Mouse (Mus musculus): ENCODE results near the gene Rbfox3.

Gene Rbfox3

DNA sequence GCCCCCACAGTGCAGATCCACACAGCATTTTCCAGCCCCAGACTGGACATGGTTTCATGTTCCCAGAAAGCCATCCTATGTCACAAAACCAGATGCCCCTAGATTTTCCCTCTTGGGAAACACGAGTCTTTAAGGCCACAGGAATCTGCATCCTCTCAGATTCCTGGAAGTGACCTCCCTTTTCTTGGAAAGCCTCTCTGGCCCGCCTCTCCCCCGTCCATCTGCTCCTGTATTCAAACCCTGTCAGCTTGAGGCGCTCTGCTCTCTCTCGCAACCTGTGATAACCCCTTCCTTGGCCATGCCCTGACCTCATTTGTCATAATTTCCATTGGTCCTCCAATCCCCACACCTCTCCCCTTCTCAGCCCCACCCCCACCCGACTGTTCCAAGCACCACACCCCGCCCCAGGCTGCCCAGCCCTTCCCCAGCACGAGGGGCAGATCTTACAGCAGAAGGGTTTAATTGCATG is 183.3 kb downstream of the Rbfox3 start:
- no peak for DNase-seq (ENCODE audit: low spot score)

GRCm38 (mm10) chr11:118726430-118726829 is 185.0 kb downstream of the Rbfox3 start:
- no peak for DNase-seq (ENCODE audit: low spot score)

GRCm38 (mm10) chr11:118724423-118724822 is 187.0 kb downstream of the Rbfox3 start:
- DNase-seq (ENCODE audit: low spot score), result no peak

- DNase-seq (ENCODE audit: low spot score), result no peak
Measured at GRCm38 (mm10) chr11:118723166-118723565, 188.2 kb downstream of the Rbfox3 start.

DNA sequence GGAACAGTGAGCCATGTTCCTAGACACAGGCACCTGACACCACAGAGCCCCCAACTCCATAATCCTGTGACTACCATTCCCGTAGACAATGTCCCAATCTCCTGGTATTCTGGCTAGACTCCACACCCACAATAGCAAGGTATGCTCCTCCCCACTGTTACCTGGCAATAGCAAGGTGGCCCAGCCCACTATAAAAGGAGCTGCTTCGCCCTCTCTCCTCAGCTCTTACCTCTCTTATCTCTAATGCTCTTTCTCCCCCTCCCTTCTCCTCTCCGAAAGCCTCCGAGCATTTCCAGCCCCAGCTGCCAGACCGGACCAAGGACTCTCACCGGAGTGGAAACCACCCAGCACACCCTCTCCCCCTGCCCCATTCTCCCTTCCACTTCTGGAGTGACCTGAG is 189.5 kb downstream of the Rbfox3 start:
- no peak for DNase-seq (ENCODE audit: low spot score)

DNA sequence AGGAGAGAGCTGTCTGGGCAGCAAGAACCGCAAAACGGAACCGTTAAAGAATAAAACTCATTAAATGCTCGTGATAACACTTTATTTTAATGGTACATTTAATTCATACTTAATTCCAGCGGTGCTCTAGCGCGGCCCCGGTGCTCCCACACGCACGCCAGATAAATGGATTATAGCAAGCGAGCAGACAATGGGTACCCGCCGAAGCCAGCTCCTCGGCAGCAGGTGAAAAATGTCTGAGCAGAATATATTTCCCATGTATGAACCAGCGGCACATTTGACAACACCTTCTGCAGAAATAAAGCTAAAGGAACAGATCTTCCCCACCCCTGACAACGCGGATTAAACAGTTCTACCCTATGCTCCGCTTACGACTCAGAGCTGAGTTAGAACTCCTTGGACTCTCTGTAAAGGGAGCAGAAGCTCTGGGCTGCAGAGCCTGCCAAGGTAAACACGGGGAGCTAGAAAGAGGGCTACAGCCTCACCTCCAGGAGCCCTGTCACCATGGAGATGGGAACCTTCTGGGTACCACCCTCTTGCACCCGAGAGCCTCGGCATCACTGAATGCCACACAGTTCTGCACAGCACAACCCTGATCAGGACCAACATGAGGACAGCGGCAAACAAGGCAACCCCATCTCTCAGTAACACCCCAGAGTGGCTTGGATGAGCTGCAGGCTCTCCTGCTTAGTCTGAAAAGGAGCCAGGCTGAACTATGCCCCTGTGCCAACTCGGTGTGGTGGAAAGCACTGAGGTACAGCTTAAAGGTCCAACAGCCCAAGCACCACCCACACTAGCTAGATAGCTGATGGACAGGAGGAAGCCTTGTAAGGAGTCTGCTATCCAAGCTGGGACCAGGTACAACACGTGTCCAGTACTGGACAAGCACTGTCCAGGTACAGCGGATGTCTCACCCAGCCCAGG is 196.5 kb downstream of the Rbfox3 start:
- DNase-seq (ENCODE audit: low spot score), result no peak

- DNase-seq (ENCODE audit: low spot score), result no peak
Measured at GRCm38 (mm10) chr11:118712761-118713160, 198.6 kb downstream of the Rbfox3 start.

- DNase-seq (ENCODE audit: low spot score), result no peak
Measured at GRCm38 (mm10) chr11:118712058-118712457, 199.3 kb downstream of the Rbfox3 start.

GRCm38 (mm10) chr11:118710035-118710434 is 201.4 kb downstream of the Rbfox3 start:
- no peak for DNase-seq (ENCODE audit: low spot score)

GRCm38 (mm10) chr11:118696226-118696930 is 215.0 kb downstream of the Rbfox3 start:
- no peak for DNase-seq (ENCODE audit: low spot score)

GRCm38 (mm10) chr11:118693276-118693675 is 218.1 kb downstream of the Rbfox3 start:
- no peak for DNase-seq (ENCODE audit: low spot score)

DNA sequence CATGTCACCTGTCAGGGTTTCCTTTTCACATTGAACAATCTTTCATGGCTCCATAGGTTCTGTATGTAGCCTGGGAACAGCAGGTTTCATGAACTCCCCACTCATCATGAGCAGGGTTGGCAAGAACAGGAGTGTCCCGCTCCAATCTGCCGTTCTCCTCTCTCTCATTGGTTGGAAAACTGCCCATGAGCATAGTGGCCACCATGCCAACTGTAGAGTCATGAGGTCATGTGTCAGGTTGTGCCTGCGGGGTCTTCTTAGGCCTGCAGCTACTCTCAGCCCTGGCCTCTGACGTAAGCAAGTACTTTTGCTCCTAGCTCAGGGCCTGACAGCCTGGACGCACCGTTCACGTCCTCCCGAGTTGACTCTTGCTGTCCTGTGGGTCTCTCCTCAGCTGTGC is 221.1 kb downstream of the Rbfox3 start:
- DNase-seq (ENCODE audit: low spot score), result no peak

GRCm38 (mm10) chr11:118685397-118685796 is 226.0 kb downstream of the Rbfox3 start:
- DNase-seq (ENCODE audit: low spot score), result peak; percentile 21

DNA sequence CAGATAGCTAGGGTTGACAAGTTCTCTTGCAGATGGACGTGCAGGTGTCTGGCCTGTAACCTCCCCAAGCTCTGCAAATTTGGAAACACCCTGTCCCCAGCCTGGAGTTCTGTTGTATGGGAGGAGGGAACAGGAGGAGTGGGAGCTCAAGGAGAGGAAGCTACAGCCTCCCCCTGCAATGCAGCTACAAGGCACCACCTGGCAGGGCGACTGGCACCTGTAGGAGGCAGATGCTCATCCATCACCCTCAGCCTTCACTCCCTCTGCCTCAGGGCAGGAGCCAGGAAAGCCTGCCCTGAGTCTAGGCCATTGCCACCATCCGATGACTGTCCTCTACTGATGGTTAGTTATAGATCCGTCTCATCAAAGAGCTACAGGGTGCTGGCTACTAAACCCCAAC is 226.7 kb downstream of the Rbfox3 start:
- no peak for DNase-seq (ENCODE audit: low spot score)

GRCm38 (mm10) chr11:118680699-118681098 is 230.7 kb downstream of the Rbfox3 start:
- DNase-seq (ENCODE audit: low spot score), result no peak

GRCm38 (mm10) chr11:118679736-118680410 is 231.5 kb downstream of the Rbfox3 start:
- no peak for DNase-seq (ENCODE audit: low spot score)

DNA sequence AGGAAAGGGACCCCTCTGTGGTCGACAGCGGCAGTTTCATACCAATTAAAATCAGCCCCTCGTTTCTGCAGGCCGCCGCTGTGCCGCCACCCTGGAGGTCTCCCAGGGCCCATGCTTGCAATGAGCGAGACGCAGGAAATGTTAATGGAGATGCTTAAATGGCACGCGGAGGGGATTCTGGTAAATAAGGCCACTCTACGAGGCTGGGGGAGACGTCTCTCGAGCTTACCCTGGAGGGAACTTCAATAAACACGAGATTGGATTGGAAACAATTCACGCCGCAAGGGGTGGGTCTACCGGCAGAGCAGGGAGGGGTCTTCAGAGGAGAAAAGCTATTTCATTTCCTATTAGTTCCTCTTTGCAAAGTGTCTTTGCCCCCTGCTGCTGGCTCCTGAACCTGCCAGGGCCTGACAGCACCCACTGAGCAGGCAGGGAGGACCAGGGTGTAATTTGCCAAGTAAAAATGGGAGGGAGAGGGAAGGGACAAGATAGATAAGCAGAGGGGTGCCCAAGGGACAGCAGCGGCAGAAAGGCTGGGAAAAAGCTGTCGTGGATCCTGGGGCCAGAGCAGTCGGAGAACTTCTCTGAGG is 232.8 kb downstream of the Rbfox3 start:
- no peak for DNase-seq (ENCODE audit: low spot score)

DNA sequence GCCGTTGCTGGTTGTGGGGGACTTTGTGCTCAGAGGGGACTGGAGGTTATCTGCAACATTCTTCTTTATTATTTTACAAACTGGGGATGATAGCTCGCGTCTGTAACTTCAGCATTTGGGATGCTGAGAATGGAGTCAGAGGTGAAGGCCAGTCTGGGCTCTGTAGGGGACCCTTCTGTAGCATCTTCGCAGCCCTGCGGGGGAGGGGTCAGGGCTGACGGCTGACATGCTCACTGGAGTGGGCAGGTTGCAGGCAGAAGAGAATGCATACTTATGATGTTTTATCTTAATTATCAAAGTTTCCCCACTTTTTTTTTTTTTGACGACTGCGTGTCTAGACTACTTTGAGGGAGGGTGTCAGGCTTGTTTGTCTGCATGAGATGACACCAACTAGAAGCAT is 234.1 kb downstream of the Rbfox3 start:
- DNase-seq (ENCODE audit: low spot score), result no peak

DNA sequence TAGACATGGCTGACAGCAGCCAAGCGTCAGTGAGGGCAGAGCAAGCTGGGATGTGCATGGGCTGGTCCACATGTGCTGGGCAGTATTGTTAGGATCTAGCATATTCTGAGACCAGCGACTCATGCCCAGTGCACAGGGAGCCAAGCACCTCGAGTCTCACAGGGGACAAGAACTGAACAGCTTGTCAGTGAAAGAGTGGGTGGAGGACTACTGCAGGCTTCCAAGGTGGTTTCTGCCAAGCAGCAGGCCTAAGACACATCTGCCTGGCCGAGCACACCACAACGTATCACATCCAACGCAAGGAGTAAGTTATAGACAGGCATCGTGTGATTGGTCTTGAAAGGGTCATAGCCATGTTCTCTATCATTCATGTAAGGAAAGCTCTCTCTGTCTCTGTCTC is 235.0 kb downstream of the Rbfox3 start:
- DNase-seq (ENCODE audit: low spot score), result no peak

- DNase-seq (ENCODE audit: low spot score), result no peak
Measured at GRCm38 (mm10) chr11:118671958-118672357, 239.4 kb downstream of the Rbfox3 start.

GRCm38 (mm10) chr11:118671216-118671615 is 240.2 kb downstream of the Rbfox3 start:
- no peak for DNase-seq (ENCODE audit: low spot score)

GRCm38 (mm10) chr11:118669820-118670219 is 241.6 kb downstream of the Rbfox3 start:
- DNase-seq (ENCODE audit: low spot score), result peak; percentile 4

Measured in ovary, postnatal 36 days (tissue).